Mouse (Mus musculus) MEL (cell line): Measurements from ENCODE around the gene Tfrc. TPM values are rescaled to one million over a fixed set of nuclear protein-coding genes. Genes with fewer than 3 reads are reported as not detected.

ENCODE experiments used
- DNase-seq: peaks from one replicate; pipeline ENCODE4 v3.0.0; 2011; ENCODE audit warnings: low read depth, low spot score
- H3K27ac ChIP-seq: 2 replicates; pipeline ENCODE4 v1.5.1; 2012; ENCODE audit warnings: low read depth, mild to moderate bottlenecking, control low read depth, low read length, moderate library complexity; ENCODE audit not compliant: control insufficient read depth
- H3K27me3 ChIP-seq, 2 experiments: fragments of 150-350 bp in 1 of 2; sonication (generic) in 1 of 2; 2 replicates each; pipeline ENCODE4 v1.6.1; 2012; ENCODE audit warnings: low read length in 2 of 2, mild to moderate bottlenecking in 2 of 2, improper control_type of control experiment in 1 of 2, moderate library complexity in 1 of 2; ENCODE audit not compliant: insufficient read depth in 2 of 2, control insufficient read depth in 1 of 2
- H3K36me3 ChIP-seq, 2 experiments: 2 replicates each; pipeline ENCODE4 v1.6.1; 2012 to 2014; ENCODE audit warnings: low read length in 2 of 2, improper control_type of control experiment in 1 of 2, inconsistent platforms in 1 of 2, mild to moderate bottlenecking in 1 of 2; ENCODE audit not compliant: insufficient read depth in 2 of 2, control insufficient read depth in 1 of 2
- H3K4me1 ChIP-seq, 2 experiments: fragments of 150-350 bp in 1 of 2; sonication (generic) in 1 of 2; 2 replicates each; pipeline ENCODE4 v1.6.1; 2012; ENCODE audit warnings: low read length in 2 of 2, improper control_type of control experiment in 1 of 2, mild to moderate bottlenecking in 1 of 2; ENCODE audit not compliant: insufficient read depth in 2 of 2, control insufficient read depth in 1 of 2
- H3K4me3 ChIP-seq, 2 experiments: fragments of 150-350 bp in 1 of 2; sonication (generic) in 1 of 2; 2 replicates each; pipeline ENCODE4 v1.5.1; 2012; ENCODE audit warnings: low read depth in 2 of 2, low read length in 2 of 2, mild to moderate bottlenecking in 2 of 2, moderate library complexity in 2 of 2, control low read depth in 1 of 2, improper control_type of control experiment in 1 of 2; ENCODE audit not compliant: control insufficient read depth in 1 of 2, insufficient read depth in 1 of 2
- H3K79me2 ChIP-seq: 2 replicates; pipeline ENCODE4 v1.6.1; 2012; ENCODE audit warnings: mild to moderate bottlenecking, low read length, moderate library complexity; ENCODE audit not compliant: control insufficient read depth, poor library complexity, insufficient read depth
- H3K9ac ChIP-seq: 2 replicates; pipeline ENCODE4 v1.6.1; 2012; ENCODE audit warnings: low read depth, mild to moderate bottlenecking, control low read depth, low read length, moderate library complexity; ENCODE audit not compliant: control insufficient read depth, poor library complexity, severe bottlenecking
- H3K9me3 ChIP-seq: fragments of 150-350 bp; sonication (generic); replicated peaks from 2 replicates; pipeline ENCODE4 v1.6.1; 2012; ENCODE audit warnings: mild to moderate bottlenecking, low read length, improper control_type of control experiment, moderate library complexity; ENCODE audit not compliant: insufficient read depth
- CHD1 ChIP-seq: IDR thresholded peaks from 2 replicates; pipeline ENCODE4 v1.6.1; 2012; ENCODE audit warnings: low read depth, mild to moderate bottlenecking, inconsistent platforms, low read length, improper control_type of control experiment
- CHD2 ChIP-seq: IDR thresholded peaks from 2 replicates; pipeline ENCODE4 v1.6.1; 2011; ENCODE audit warnings: low read length, improper control_type of control experiment
- CTCF ChIP-seq, 3 experiments: IDR thresholded peaks in 2 of 3; conservative IDR thresholded peaks in 1 of 3; 2 replicates each; pipeline ENCODE4 v1.5.1; 2011 to 2012; ENCODE audit warnings: low read length in 3 of 3, low read depth in 2 of 3, mild to moderate bottlenecking in 2 of 3, improper control_type of control experiment in 1 of 3, inconsistent platforms in 1 of 3, mixed read lengths in 1 of 3, moderate library complexity in 1 of 3; ENCODE audit not compliant: control insufficient read depth in 1 of 3, insufficient read depth in 1 of 3, poor library complexity in 1 of 3, severe bottlenecking in 1 of 3
- E2F4 ChIP-seq: IDR thresholded peaks from 2 replicates; pipeline ENCODE4 v1.6.1; 2011; ENCODE audit warnings: low read depth, low read length, improper control_type of control experiment, borderline replicate concordance
- ETS1 ChIP-seq: IDR thresholded peaks from 2 replicates; pipeline ENCODE4 v1.6.1; 2012; ENCODE audit warnings: low read depth, mild to moderate bottlenecking, inconsistent platforms, low read length, improper control_type of control experiment, moderate library complexity
- GABPA ChIP-seq: IDR thresholded peaks from 2 replicates; pipeline ENCODE4 v1.6.1; 2012; ENCODE audit warnings: low read depth, mild to moderate bottlenecking, inconsistent platforms, low read length, improper control_type of control experiment, moderate library complexity
- HCFC1 ChIP-seq: IDR thresholded peaks from 2 replicates; pipeline ENCODE4 v1.6.1; 2012; ENCODE audit warnings: low read depth, mild to moderate bottlenecking, inconsistent platforms, low read length, improper control_type of control experiment, moderate library complexity
- MAFK ChIP-seq: IDR thresholded peaks from 2 replicates; pipeline ENCODE4 v1.6.1; 2011; ENCODE audit warnings: low read depth, mild to moderate bottlenecking, low read length, improper control_type of control experiment, borderline replicate concordance
- MAX ChIP-seq: IDR thresholded peaks from 2 replicates; pipeline ENCODE4 v1.6.1; 2011; ENCODE audit warnings: low read length, improper control_type of control experiment
- MAZ ChIP-seq: IDR thresholded peaks from 2 replicates; pipeline ENCODE4 v1.6.1; 2012; ENCODE audit warnings: low read depth, mild to moderate bottlenecking, inconsistent platforms, low read length, improper control_type of control experiment
- MXI1 ChIP-seq: IDR thresholded peaks from 2 replicates; pipeline ENCODE4 v1.6.1; 2011; ENCODE audit warnings: mild to moderate bottlenecking, low read depth, low read length, improper control_type of control experiment
- MYC ChIP-seq: IDR thresholded peaks from 2 replicates; pipeline ENCODE4 v1.6.1; 2011; ENCODE audit warnings: low read depth, mild to moderate bottlenecking, low read length, improper control_type of control experiment, moderate library complexity
- NELFE ChIP-seq: IDR thresholded peaks from 2 replicates; pipeline ENCODE4 v1.6.1; 2011; ENCODE audit warnings: low read depth, low read length, improper control_type of control experiment
- NRF1 ChIP-seq: IDR thresholded peaks from 2 replicates; pipeline ENCODE4 v1.6.1; 2014; ENCODE audit warnings: low read depth, mild to moderate bottlenecking, inconsistent platforms, low read length, improper control_type of control experiment, moderate library complexity; ENCODE audit not compliant: poor library complexity, insufficient read depth, severe bottlenecking
- POLR2AphosphoS5 ChIP-seq: IDR thresholded peaks from 2 replicates; pipeline ENCODE4 v1.6.1; 2012; ENCODE audit warnings: low read depth, borderline replicate concordance, mild to moderate bottlenecking, inconsistent platforms, low read length, moderate library complexity, mixed read lengths
- RCOR1 ChIP-seq: IDR thresholded peaks from 2 replicates; pipeline ENCODE4 v1.6.1; 2012; ENCODE audit warnings: low read depth, mild to moderate bottlenecking, inconsistent platforms, low read length, improper control_type of control experiment
- SIN3A ChIP-seq: IDR thresholded peaks from 2 replicates; pipeline ENCODE4 v1.6.1; 2012; ENCODE audit warnings: low read length, improper control_type of control experiment, inconsistent platforms
- SMC3 ChIP-seq: IDR thresholded peaks from 2 replicates; pipeline ENCODE4 v1.6.1; 2011; ENCODE audit warnings: low read depth, low read length, improper control_type of control experiment
- TAL1 ChIP-seq: IDR thresholded peaks from 2 replicates; pipeline ENCODE4 v1.6.1; 2012; ENCODE audit warnings: mild to moderate bottlenecking, inconsistent platforms, low read length, moderate library complexity, mixed read lengths
- TBP ChIP-seq: IDR thresholded peaks from 2 replicates; pipeline ENCODE4 v1.8.0; 2011; ENCODE audit warnings: low read depth, low read length, improper control_type of control experiment
- TCF12 ChIP-seq: IDR thresholded peaks from 2 replicates; pipeline ENCODE4 v1.6.1; 2014; ENCODE audit warnings: low read depth, mild to moderate bottlenecking, inconsistent platforms, low read length, improper control_type of control experiment, moderate library complexity
- USF1 ChIP-seq: IDR thresholded peaks from 2 replicates; pipeline ENCODE4 v1.6.1; 2014; ENCODE audit warnings: low read depth, mild to moderate bottlenecking, inconsistent platforms, low read length, improper control_type of control experiment, moderate library complexity
- ZC3H11A ChIP-seq: IDR thresholded peaks from 2 replicates; pipeline ENCODE4 v1.6.1; 2012; ENCODE audit warnings: low read depth, mild to moderate bottlenecking, inconsistent platforms, low read length, improper control_type of control experiment
- ZMIZ1 ChIP-seq: IDR thresholded peaks from 2 replicates; pipeline ENCODE4 v1.6.1; 2012; ENCODE audit warnings: low read depth, mild to moderate bottlenecking, inconsistent platforms, low read length, improper control_type of control experiment, moderate library complexity
- polyA plus RNA-seq, 2 experiments: library from polyadenylated mRNA; stranded (reverse) in 1 of 2; unstranded in 1 of 2; fragments of >175 nt in 1 of 2; fragments of >200 nt in 1 of 2; gene quantifications; 2 replicates each; pipeline versions ENCODE4 v1.2.1 to v1.2.4; 2012; ENCODE audit warnings: low replicate concordance in 2 of 2, low read depth in 1 of 2; ENCODE audit not compliant: insufficient read length in 2 of 2, insufficient read depth in 1 of 2, missing spikeins in 1 of 2
- total RNA-seq: library from RNA; depleted of rRNA; stranded (reverse); fragments of 300-350 nt; gene quantifications from 2 replicates; pipeline ENCODE4 v1.2.3, GENCODE M21; 2012

Tfrc gene
- total and polyA plus RNA-seq, 3 experiments: 90.9 to 234 (median 106) TPM

DNA sequence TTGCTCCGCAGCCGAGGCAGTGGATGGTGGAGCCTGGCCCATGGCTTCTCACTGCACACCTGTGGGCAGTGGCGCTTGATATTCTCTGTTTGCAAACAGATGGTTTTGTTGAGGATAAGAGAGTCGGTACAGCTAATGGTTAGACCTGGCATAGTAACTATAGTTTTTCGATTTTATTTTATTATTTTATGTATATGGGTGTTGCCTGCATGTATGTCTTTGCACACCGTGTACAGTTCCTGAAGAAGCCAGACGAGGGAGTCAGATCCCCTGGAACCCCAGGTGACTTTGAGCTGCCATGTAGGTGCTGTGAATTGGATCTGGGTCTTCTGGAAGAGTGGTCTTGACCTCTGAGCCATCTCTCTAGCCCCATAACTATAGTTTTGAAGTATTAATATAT lies 53.7 kb downstream of the Tfrc start:
- Histone ChIP-seq H3K27ac (no peak overlapping the region), H3K9ac (no peak overlapping the region), H3K27me3 (no peaks in the 10 kb centered on the region), H3K79me2 (no peaks in the 10 kb centered on the region; the same call in 1 of the 2 replicates), H3K4me1 (peaks cover 10 to 31% of the 10 kb centered on the region in 2 experiments), H3K4me3 (no peak overlapping the region)
- TF ChIP-seq ETS1: no peak
- TF ChIP-seq GABPA: no peak
- TF ChIP-seq POLR2AphosphoS5: no peak
- no peak for TF ChIP-seq ZC3H11A
- no peak for TF ChIP-seq MAFK
- TF ChIP-seq HCFC1: no peak
- TF ChIP-seq SMC3: no peak
- no peak for TF ChIP-seq ZMIZ1
- TF ChIP-seq MAX: no peak
- no peak for TF ChIP-seq E2F4
- no peak for TF ChIP-seq MXI1
- TF ChIP-seq CHD2: no peak
- TF ChIP-seq USF1: no peak
- no peak for TF ChIP-seq MYC
- no peak for TF ChIP-seq TCF12
- no peak for TF ChIP-seq CHD1
- TF ChIP-seq SIN3A: no peak
- TF ChIP-seq MAZ: no peak
- TF ChIP-seq, all 39 proteins: peak for 0
- Histone ChIP-seq H3K9me3 (no peaks in the 10 kb centered on the region), H3K36me3 (peaks cover 0 to 28% of the 10 kb centered on the region in 2 experiments; a peak in 2 of 4 replicates)
- DNase-seq: no peak

- no peak overlapping the region for H3K27ac ChIP-seq
- H3K9me3 ChIP-seq: no peaks in the 10 kb centered on the region
- H3K36me3 ChIP-seq: peaks cover 0 to 28% of the 10 kb centered on the region in 2 experiments; a peak in 2 of 4 replicates
- H3K9ac ChIP-seq: no peak overlapping the region
- H3K79me2 ChIP-seq: no peaks in the 10 kb centered on the region; the same call in 1 of the 2 replicates
- no peak overlapping the region for H3K4me3 ChIP-seq
- TF ChIP-seq TBP (no peak), NELFE (no peak), CTCF (IDR thresholded peaks at IDR 0.05 in 2 of 3, conservative IDR thresholded peaks at IDR 0.05 in 1 of 3; ENCODE audit: control insufficient read depth in 1 of 3, insufficient read depth in 1 of 3, low read depth in 2 of 3, low read length in 3 of 3, poor library complexity in 1 of 3, severe bottlenecking in 1 of 3) (no peak), TCF12 (no peak), NRF1 (no peak), RCOR1 (no peak), TAL1 (no peak), ZMIZ1 (no peak)
- DNase-seq: no peak
- peaks cover 10 to 34% of the 10 kb centered on the region in 2 experiments for H3K4me1 ChIP-seq
- no peaks in the 10 kb centered on the region for H3K27me3 ChIP-seq
These were observed 54.6 kb downstream of the Tfrc start for GRCm38 (mm10) chr16:32663231-32663858.
